Mouse (Mus musculus) midbrain, embryonic 14.5 days (tissue): ENCODE results near the gene Flt3. TPM values are rescaled to one million over a fixed set of nuclear protein-coding genes. Genes with fewer than 3 reads are reported as not detected.

Experiments
- ATAC-seq: fragments of 200-750 bp; cut with Nextera tagmentation; 2 replicates; pipeline ENCODE4 v1.8.0; 2017; ENCODE audit warnings: moderate number of reproducible peaks, moderate library complexity; ENCODE audit not compliant: low FRiP score, low TSS enrichment
- DNase-seq: peaks from one replicate; pipeline ENCODE4 v3.0.0-alpha.2; 2015
- H3K27ac ChIP-seq: fragments of 300-500 bp; sonication (generic); replicated peaks from 2 replicates; pipeline ENCODE4 v1.5.1; 2014; ENCODE audit warnings: mild to moderate bottlenecking, low read depth, low read length, moderate library complexity
- H3K27me3 ChIP-seq: fragments of 300-500 bp; sonication (generic); 2 replicates; pipeline ENCODE4 v1.6.1; 2014; ENCODE audit warnings: low read length, control low read depth, mixed read lengths; ENCODE audit not compliant: control insufficient read depth, insufficient read depth
- H3K36me3 ChIP-seq: fragments of 300-500 bp; sonication (generic); 2 replicates; pipeline ENCODE4 v1.6.1; 2014; ENCODE audit warnings: low read length, control low read depth; ENCODE audit not compliant: control insufficient read depth, insufficient read depth
- H3K4me1 ChIP-seq: fragments of 300-500 bp; sonication (generic); 2 replicates; pipeline ENCODE4 v1.6.1; 2014; ENCODE audit warnings: mild to moderate bottlenecking, antibody characterized with exemption, low read length, control low read depth; ENCODE audit not compliant: control insufficient read depth, insufficient read depth
- H3K4me2 ChIP-seq: fragments of 300-500 bp; sonication (generic); 2 replicates; pipeline ENCODE4 v1.6.1; 2014; ENCODE audit warnings: mild to moderate bottlenecking, low read length, moderate library complexity
- H3K4me3 ChIP-seq: fragments of 300-500 bp; sonication (generic); replicated peaks from 2 replicates; pipeline ENCODE4 v1.5.1; 2014; ENCODE audit warnings: low read depth, low read length
- H3K9ac ChIP-seq: fragments of 300-500 bp; sonication (generic); replicated peaks from 2 replicates; pipeline ENCODE4 v1.6.1; 2014; ENCODE audit warnings: mild to moderate bottlenecking, low read length, moderate library complexity
- H3K9me3 ChIP-seq: fragments of 300-500 bp; sonication (generic); 2 replicates; pipeline ENCODE4 v1.6.1; 2016; ENCODE audit warnings: low read length, control low read depth, mixed read lengths; ENCODE audit not compliant: control insufficient read depth
- WGBS: fragments of 180-500 bp; shearing (Covaris S2); extraction: QIAGEN DNeasy Blood & Tissue Kit; methylation state at CpG from one replicate; pipeline ENCODE4 v1.1.7; 2014; 5-methylcytosine and 5-hydroxymethylcytosine counted together
- polyA plus RNA-seq: library from polyadenylated mRNA; unstranded; fragments of >200 nt; fragmentation: Nextera tagmentation; extraction: Ambion mirVana; gene quantifications from 2 replicates; pipeline ENCODE4 v1.2.1, GENCODE M21; 2014

Flt3 gene
- polyA plus RNA-seq, 1 experiment from 2014 or later: 0.34 TPM

DNA sequence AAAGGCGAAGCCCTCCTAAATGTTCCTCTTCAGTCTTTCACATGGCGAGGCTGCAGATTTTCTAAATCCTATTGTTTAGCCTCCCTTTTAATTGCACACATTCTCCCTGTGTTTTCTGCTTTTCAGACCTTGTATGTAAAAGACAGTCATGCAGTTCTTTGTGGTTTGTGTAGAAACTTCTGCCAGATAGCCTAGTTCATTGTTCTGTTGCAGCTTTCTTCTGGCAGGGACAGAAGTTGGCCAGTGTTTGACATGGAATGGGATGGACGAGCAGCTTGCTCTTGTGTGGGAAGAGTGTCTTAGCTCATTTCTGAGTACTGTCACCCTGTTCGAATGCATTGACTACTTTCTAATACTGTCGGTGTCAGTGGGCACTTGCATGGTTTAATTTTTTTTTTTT lies 36.2 kb upstream of the Flt3 start:
- Histone ChIP-seq H3K4me1 (peaks cover 18% of the 10 kb centered on the region), H3K4me2 (no peak overlapping the region), H3K4me3 (no peak overlapping the region), H3K9me3 (no peaks in the 10 kb centered on the region), H3K36me3 (no peaks in the 10 kb centered on the region), H3K27me3 (no peaks in the 10 kb centered on the region), H3K27ac (no peak overlapping the region), H3K9ac (no peak overlapping the region)
- no peak for ATAC-seq
- no peak for DNase-seq
- WGBS: 63% methylated on average over 5 of the region's 5 CpGs

DNA sequence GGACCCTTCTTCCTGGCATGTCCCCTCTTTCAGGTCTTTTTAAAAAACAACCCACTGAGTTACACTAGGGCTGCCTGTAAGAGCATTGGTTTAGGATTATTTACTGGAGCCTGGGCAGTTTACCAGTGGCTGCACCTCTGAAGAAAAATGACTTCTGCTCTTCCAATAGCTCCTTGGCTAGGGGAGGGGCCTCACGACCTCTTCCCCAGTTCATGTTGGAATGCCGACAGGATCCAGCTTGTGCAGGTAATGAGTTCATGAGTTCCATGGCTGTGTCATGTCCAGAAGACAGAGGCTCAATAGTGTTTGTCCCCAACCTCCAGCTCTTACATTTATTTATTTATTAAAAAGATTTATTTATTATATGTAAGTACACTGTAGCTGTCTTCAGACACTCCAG lies 35.5 kb upstream of the Flt3 start:
- ATAC-seq: no peak

DNA sequence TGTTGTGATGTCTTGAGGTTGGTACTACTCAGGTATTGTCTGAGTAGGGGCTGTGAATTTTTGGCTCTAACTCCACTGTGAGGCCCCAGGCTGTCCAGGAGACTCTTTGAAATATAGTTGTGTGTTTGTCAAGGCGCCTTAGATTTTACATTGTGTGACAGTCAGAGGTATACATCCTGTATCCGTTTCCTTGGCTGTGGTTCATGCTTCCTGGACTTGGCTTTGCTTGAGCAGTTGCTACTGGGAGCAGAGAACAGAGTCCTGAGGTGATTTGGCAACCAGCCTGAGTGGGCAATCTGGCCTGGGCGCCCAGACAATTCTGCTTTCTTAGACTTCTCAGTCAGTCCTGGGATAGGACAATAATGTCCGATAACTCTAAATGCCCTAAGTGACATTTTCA lies 34.9 kb upstream of the Flt3 start:
- DNase-seq: peak; percentile 15
- no peak overlapping the region for H3K9ac ChIP-seq
- no peak overlapping the region for H3K4me2 ChIP-seq
- no peaks in the 10 kb centered on the region for H3K9me3 ChIP-seq
- H3K27me3 ChIP-seq: no peaks in the 10 kb centered on the region
- WGBS: 74% methylated on average over 4 of the region's 4 CpGs
- no peaks in the 10 kb centered on the region for H3K36me3 ChIP-seq
- peak overlapping the region; percentile 20; the same call in 1 of the 2 replicates for H3K27ac ChIP-seq
- ATAC-seq: no peak
- no peak overlapping the region for H3K4me3 ChIP-seq
- peaks cover 19% of the 10 kb centered on the region for H3K4me1 ChIP-seq

More for the DNA sequence above, 35.5 kb upstream of the Flt3 start:
- Histone ChIP-seq H3K27ac (no peak overlapping the region), H3K4me2 (no peak overlapping the region), H3K9me3 (no peaks in the 10 kb centered on the region), H3K4me3 (no peak overlapping the region), H3K36me3 (no peaks in the 10 kb centered on the region), H3K27me3 (no peaks in the 10 kb centered on the region), H3K9ac (no peak overlapping the region), H3K4me1 (peaks cover 19% of the 10 kb centered on the region)
- no peak for DNase-seq
- 81% methylated on average over 2 of the region's 2 CpGs for WGBS

DNA sequence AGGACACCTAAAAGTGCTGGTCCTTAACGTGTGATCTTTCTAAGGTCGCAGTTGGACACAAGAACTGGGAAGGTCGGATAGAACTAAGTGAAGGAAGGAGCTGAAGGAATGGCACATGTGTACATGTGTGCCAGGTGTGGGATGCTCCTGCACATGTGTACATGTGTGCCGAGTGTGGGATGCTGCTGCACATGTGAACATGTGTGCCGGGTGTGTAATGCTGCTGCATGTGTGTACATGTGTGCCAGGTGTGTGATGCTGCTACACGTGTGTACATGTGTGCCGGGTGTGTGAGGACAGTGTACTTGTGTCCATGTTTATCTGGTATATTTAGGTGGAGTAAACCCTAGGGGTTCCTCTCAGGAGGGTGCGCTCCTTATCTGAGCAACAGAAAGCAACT lies 32.6 kb upstream of the Flt3 start:
- WGBS: 93% methylated on average over 8 of the region's 8 CpGs
- DNase-seq (no peak), ATAC-seq (no peak)
- H3K4me2 ChIP-seq: no peak overlapping the region
- H3K4me1 ChIP-seq: peaks cover 24% of the 10 kb centered on the region
- no peak overlapping the region for H3K27ac ChIP-seq
- H3K36me3 ChIP-seq: no peaks in the 10 kb centered on the region
- no peaks in the 10 kb centered on the region for H3K27me3 ChIP-seq
- no peak overlapping the region for H3K4me3 ChIP-seq
- no peak overlapping the region for H3K9ac ChIP-seq
- no peaks in the 10 kb centered on the region for H3K9me3 ChIP-seq

DNA sequence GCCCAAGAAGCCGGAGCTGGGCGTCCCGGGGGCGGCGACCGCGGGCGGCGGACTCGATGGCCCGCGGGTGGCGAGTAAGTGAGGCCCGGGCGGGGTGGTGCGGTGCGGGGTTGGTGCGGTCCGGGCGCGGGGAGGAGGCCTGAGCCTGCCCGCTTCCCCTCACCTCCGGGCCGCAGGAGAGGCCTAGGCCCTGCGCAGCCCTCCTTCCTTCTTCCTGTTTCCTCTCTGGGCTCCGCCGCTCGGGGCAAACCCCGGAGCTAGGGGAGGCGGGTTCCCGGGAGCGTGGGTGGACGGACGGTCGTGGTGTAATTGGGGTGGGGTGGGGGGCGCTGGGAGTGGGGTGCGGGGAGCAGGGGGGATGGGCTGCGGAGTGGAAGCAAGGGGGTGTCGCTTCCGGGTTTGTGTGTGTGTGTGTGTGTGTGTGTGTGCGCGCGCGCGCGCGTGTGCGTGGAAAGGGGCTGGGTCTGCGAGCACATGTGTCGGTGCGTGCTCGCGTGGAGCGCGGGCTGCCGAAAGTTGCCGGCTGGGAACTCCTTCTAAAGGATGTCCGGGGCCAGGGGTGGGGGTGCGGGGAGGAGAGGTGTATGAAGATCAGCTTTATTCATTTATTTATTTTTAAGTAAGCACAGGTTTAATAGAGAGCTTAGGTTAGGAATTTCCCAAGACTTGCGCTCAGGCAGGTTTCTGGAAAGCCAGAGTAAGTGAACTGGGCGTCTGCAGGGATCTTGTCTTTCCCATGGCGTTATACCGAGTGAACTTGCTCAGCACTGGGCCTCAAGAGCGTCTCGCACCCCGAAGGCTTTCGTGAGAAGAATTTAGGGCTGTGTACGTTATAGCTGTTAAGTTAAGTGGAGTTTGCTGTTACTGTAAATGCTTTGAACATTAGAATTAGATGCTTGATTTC lies 30.9 kb upstream of the Flt3 start:
- Histone ChIP-seq H3K9ac (peak overlapping the region; percentile 93), H3K4me2 (peak overlapping the region; percentile 75), H3K27me3 (no peaks in the 10 kb centered on the region), H3K4me3 (peak overlapping the region; percentile 97), H3K9me3 (no peaks in the 10 kb centered on the region), H3K27ac (peak overlapping the region; percentile 97), H3K36me3 (no peaks in the 10 kb centered on the region), H3K4me1 (peaks cover 24% of the 10 kb centered on the region)
- peak; percentile 66; the same call in 1 of the 2 replicates for ATAC-seq
- under 1% methylated on average over 68 of the region's 68 CpGs for WGBS
- DNase-seq: peak; percentile 80

- Histone ChIP-seq H3K4me1 (peaks cover 24% of the 10 kb centered on the region), H3K4me3 (peak overlapping the region; percentile 97), H3K27ac (peak overlapping the region; percentile 97), H3K36me3 (no peaks in the 10 kb centered on the region), H3K4me2 (peak overlapping the region; percentile 75), H3K27me3 (no peaks in the 10 kb centered on the region), H3K9ac (peak overlapping the region; percentile 93), H3K9me3 (no peaks in the 10 kb centered on the region)
- DNase-seq (peak; percentile 74), ATAC-seq (peak; percentile 87)
- under 1% methylated on average over 79 of the region's 91 CpGs for WGBS
Observed at GRCm38 (mm10) chr5:147430361-147430935, 30.2 kb upstream of the Flt3 start.

DNA sequence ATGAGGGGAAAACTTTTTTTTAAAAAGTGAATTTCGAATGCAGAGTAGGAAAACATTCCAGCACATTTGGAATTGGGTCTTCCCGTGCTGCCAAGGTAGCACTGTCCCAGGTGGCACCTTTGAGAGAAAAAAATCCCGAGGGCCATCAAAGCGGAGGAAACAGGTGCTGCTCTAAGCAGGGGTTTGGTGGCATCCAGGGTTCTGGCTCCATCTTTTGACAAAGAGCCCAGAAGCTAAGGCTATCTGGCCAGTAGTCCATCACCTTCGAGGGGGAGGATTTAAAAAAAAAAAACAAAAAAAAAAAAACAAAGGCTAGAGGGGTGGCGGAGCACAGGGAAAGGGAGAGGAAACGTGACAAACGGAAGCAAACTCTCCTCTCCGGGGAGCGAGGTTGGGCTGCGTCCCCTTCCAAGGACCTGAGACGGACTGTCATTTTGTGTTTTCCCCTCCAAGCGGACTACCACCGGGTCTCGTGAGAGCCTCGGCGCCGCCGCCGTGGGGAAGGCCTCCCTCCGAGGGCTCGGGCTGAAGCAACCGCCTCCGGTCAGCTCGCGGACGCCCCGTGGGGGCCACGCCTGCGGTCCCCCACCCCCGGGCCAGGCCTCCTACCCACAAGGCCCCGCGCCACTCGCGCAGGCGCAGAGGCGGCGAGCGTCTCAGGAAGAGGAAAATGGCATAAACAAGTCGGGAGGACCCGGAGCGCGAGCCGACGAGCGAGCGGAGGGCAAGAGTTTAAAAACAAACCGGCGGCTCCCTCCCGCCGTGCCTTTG lies 29.4 kb upstream of the Flt3 start, which contains the start of gene Pan3:
Pan3 (plus strand) TSS at position 627 of the 771 bp plus-strand sequence.
- Histone ChIP-seq H3K9ac (peak within 1 kb of the TSS; percentile 93), H3K36me3 (no peaks in the 10 kb centered on the region), H3K27ac (peak within 1 kb of the TSS; percentile 97), H3K27me3 (no peaks in the 10 kb centered on the region), H3K4me2 (peak within 1 kb of the TSS; percentile 75), H3K4me3 (peak within 1 kb of the TSS; percentile 97), H3K4me1 (peaks cover 20% of the 10 kb centered on the region), H3K9me3 (no peaks in the 10 kb centered on the region)
- peak; percentile 97 for DNase-seq
- peak; percentile 91 for ATAC-seq
- under 1% methylated on average over 51 of the region's 51 CpGs for WGBS

- Histone ChIP-seq H3K9me3 (no peaks in the 10 kb centered on the region), H3K27ac (no peak overlapping the region), H3K4me2 (no peak overlapping the region), H3K27me3 (no peaks in the 10 kb centered on the region), H3K4me3 (no peak overlapping the region), H3K9ac (no peak overlapping the region), H3K36me3 (no peaks in the 10 kb centered on the region), H3K4me1 (peaks cover 4% of the 10 kb centered on the region; the same call in 1 of the 2 replicates)
- DNase-seq: no peak
- WGBS: 83% methylated on average over 4 of the region's 4 CpGs
- no peak for ATAC-seq
Observed at GRCm38 (mm10) chr5:147426048-147426805, 25.9 kb upstream of the Flt3 start.
